Mouse (Mus musculus) cerebellum, adult 18-20 months (tissue): ENCODE data around the gene A26c2.

Experiments
- DNase-seq, 2 experiments: peaks; one replicate each; pipeline ENCODE4 v3.0.0; 2021

A26c2 gene

GRCm38 (mm10) chr7:62823573-62823972 is at the start of gene A26c2:
A26c2 (minus strand) TSS chr7:62823673.
- DNase-seq = no peak

GRCm38 (mm10) chr7:62851471-62851870 is 28.0 kb upstream of the A26c2 start:
- DNase-seq = no peak
